Comparison of ENCODE assay signal across 15 mouse cellular contexts in genomic region chr2:20291741-20292110, GRCm38 (mm10).
"Had no signal": no experiment of that assay in that cellular context is flagged by ENCODE, and none has a peak within 500 bp of the region (broad histone marks: within the 10 kb centered on the region; RNA-seq: fewer than 3 reads in every experiment).

No protein-coding gene starts in this region.

- H3K27ac ChIP-seq: intestine, embryonic 15.5 days; limb, embryonic 12.5 days; limb, embryonic 15.5 days; liver, embryonic 14.5 days had no signal

- DNase-seq: kidney, adult 11 months; kidney, adult 9 months; left cerebral cortex, postnatal 4 days; liver, postnatal 0 days; lung, postnatal 10 days; lung, postnatal 36 days; midbrain, embryonic 14.5 days; thymus, adult 18-20 months; thymus, postnatal 36 days had no signal

- H3K4me2 ChIP-seq: intestine, embryonic 15.5 days; limb, embryonic 12.5 days; limb, embryonic 15.5 days; liver, embryonic 11.5 days; midbrain, embryonic 11.5 days had no signal

- ATAC-seq: intestine, embryonic 15.5 days; liver, postnatal 0 days had no signal

- H3K4me1 ChIP-seq: intestine, embryonic 15.5 days; limb, embryonic 12.5 days; limb, embryonic 15.5 days had no signal

- H3K9me3 ChIP-seq: intestine, embryonic 15.5 days; limb, embryonic 12.5 days; limb, embryonic 15.5 days had no signal

- H3K9ac ChIP-seq: intestine, embryonic 15.5 days; limb, embryonic 12.5 days; limb, embryonic 15.5 days; liver, embryonic 14.5 days; liver, postnatal 0 days had no signal

- H3K4me3 ChIP-seq: intestine, embryonic 15.5 days; limb, embryonic 12.5 days; limb, embryonic 15.5 days had no signal

- H3K36me3 ChIP-seq: intestine, embryonic 15.5 days; limb, embryonic 12.5 days; limb, embryonic 15.5 days had no signal

- H3K27me3 ChIP-seq: intestine, embryonic 15.5 days; limb, embryonic 12.5 days; limb, embryonic 15.5 days had no signal
